Mouse (Mus musculus): ENCODE measurements around the gene Arl4a. TPM values are rescaled to one million over a fixed set of nuclear protein-coding genes. Genes with fewer than 3 reads are reported as not detected.

Gene Arl4a
- total RNA-seq (2021) = 10 to 100 TPM; 36.7 to 42.7 TPM
- long read RNA-seq, experiment 1, transcript Arl4a-205 (2 exons, 3,710 nt) = minor isoform, 14 of 72 reads
- long read RNA-seq, experiment 1, transcript Arl4a-201 (2 exons, 1,200 nt) = major isoform, 55 of 72 reads
- long read RNA-seq, experiment 1, partial matches to known transcripts = 0 of 72 reads
- long read RNA-seq, experiment 1, other reads (novel, unspliced or antisense) = 3 of 72 reads
- long read RNA-seq, experiment 2, transcript Arl4a-201 (2 exons, 1,200 nt) = major isoform, 33 of 47 reads
- long read RNA-seq, experiment 2, transcript Arl4a-205 (2 exons, 3,710 nt) = minor isoform, 12 of 47 reads
- long read RNA-seq, experiment 2, partial matches to known transcripts = 0 of 47 reads
- long read RNA-seq, experiment 2, other reads (novel, unspliced or antisense) = 2 of 47 reads

DNA sequence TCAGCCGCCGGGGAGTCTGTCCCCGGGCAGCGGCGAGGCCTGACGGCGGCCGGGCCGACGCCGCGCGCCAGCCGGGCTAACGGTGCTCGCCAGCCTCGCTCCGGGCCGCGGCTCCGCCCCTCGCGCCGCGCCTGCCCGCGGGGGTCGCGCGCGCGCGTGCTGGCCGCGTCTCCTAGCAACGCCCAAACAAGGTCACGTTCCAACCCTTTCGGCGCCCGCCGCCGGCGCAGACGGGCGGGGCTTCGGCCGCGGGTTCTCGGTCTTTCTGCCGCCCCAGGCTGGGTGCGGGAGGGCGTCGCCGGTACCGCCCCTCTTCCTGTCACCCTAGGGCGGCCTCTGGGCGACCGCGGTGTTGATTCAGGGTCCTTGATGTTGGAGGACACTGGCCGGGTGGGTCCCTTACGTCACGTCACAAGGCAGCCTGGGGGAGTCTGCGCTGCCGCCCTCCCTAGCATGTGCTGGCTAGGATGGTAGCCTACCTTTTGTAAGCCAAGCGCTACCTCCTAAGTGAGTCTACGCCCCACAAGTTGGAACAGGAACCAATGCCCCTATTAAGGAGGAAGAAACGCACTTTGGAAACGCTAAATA is at the start of gene Arl4a:
Arl4a (minus strand) TSS at position 150 of the 588 bp plus-strand sequence.
- peak; percentile 83 to 90 for DNase-seq (ENCODE audit: low spot score in 2 of 2)

DNA sequence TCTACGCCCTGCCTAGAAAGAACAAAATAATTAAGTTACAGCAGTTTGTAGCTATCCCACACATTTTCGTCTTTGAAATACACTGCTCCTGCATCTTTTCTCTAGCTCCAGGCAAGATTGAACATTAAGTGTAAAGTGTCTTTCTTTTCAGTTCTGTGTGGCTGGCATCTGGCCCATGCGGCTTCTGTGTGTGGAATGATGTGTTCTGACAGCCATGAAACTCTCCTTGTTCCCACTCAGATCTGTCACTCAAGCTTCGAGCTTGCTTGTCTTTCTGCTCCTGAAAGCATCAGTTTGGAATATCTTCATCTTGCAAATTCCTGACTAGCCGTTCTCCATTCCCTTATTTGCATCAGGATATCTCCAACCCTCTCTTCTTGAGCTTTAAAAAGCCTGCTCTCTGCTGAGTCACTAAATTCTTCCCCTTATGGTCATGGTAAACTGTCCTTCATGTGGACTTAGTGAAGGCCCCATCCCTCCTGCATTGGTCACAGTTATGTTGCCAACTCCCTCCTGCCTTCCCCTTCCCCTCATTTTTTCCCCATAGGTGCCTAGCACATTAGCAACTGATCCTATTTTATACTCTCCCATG is 48.0 kb upstream of the Arl4a start:
- DNase-seq (ENCODE audit: low spot score in 2 of 2) = peak in 1 of 2 experiments; percentile 15

DNA sequence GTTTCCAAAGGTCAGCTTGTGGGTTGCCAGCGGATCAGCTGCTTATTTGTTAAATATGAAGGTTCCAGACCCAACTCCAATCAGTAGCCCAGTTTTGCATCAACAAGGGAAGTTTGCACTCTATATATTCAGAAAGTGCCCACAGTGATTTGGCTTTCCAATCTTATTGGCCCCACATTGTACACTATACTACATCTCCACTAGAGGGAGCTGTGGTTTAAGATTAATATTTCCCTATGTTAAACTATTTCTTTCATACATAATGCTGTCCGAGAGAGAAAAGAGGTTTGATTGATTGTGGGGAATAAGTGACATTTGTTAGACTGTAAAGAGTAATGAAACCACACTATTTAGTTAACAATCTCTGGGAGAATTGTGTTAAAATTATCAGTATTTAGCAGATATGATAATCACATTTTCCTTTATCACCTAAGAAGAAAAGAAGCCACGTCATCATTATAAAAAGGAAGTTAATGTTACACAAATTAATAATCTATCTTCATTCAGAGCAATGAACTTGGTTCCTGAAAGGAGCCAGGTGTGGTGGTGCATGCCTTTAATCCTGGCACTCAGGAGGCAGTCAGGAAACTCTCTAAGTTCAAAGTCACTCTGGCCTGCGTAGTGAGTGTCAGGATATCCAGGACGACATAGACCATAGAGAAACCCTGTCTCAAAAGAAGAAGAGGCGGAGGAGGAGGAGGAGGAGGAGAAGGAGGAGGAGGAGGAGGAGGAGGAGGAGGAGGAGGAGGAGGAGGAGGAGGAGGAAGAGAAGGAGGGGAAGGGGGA is 44.8 kb upstream of the Arl4a start:
- DNase-seq (ENCODE audit: low spot score in 2 of 2) = no peak

DNA sequence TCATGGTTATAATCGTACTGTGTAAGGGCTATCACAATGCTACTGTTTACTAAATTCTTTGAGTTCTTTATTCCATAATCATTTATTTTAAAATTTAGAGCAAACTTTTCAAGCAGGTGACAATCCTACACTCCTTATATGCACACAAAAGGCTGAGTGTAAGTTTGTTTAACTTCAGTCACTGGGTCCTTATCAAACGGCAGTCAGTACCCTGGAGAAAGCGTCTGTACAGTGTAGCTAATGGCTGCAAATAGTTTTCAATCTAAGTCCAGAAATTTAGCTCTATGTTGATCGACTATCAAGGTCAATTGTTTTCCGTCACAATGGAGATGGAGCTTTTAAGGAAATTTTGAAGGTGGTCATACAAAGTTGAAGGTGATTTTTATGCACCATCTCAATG is 44.2 kb upstream of the Arl4a start:
- DNase-seq (ENCODE audit: low spot score in 2 of 2) = no peak

DNA sequence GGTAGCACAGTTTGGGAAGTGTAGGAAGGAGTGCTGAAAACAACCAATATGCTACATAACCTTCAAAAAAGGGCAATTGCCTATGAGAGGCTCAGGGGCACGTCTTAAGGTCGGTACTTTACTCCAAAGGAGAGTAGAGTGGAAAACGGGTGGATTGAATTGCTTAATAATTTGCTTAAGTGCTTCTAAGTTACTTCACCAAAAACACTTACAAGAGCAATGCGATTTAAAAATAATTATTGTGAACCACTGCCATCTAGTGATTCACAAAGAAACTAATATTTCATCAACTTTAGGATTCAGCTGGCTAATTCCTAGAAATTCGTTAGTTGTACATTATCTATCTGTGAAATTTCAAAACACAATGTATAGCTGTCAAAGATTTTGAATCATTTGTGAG is 35.8 kb upstream of the Arl4a start:
- no peak for DNase-seq (ENCODE audit: low spot score in 2 of 2)

DNA sequence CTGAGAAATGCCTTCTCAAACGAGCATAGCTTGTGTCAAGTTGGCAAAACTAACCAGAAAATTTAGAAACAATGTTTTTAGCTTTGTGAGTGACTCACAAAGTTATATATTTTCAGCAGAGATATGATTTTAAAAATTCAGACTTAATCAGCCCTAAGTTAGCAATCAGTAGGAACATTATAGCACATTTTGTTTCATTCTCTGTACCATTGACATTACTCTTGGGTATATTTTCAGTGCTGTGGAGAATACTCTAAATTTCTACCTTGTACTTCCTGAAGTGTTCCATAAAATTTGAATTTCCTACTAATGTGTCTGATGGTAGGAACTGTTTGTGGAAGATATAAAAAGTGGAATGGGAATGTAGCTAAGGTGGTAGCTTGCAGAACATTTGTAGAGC is 9.2 kb upstream of the Arl4a start:
- DNase-seq (ENCODE audit: low spot score in 2 of 2) = no peak

DNA sequence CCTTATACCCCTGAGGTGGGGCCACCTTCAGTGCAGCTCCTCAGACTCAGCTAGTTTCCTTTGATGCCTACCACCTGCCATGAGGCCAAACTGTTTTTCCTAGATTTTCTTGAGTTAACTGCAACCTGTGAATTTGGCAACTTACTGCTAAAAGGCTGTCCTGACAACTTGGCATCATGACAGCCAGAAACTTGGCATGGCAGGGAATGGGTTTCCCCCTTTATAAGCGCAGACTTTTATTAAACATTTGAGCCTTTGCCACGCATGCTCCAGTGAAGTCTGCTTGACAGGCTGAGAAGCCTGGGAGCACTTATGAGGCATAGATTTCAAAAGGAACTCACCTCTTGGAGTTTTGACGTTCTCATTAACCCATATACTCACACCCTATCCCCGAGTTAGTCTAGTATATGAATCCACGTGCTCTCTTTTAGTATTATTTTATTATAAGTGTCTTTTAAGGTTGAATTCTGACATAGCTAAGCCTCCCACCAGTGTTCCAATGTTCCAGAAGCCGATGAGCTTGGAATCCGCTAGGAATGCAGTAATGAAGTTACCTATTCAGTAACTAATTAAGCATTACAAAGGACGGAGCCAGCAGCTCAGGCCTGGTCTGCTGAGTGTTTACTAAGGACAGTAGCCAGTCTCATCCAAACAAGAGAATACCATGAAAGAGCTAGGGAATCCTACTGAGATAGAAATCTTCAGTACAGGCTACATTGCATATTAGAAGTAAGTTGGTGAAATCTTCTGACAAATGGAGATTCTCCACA is 6.2 kb upstream of the Arl4a start:
- no peak for DNase-seq (ENCODE audit: low spot score in 2 of 2)

DNA sequence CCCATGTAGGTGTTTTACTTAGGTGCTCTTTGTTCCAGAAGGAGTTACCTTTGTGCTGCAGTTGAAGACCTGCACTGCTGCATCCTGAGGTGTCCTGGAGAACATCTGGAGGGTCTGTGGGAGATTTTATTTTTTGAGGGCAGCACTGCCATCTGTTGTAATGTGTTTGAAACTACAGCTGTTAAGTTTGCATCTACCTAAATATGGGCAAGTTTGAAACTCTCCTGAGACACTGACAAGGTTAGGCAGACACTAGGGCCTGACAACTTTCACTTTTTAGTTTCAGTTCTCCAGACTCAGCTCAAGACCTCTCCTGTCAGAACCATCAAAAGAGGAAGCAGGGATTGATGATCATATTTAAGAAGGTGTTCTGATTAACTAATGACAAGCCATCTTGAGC is 2.2 kb upstream of the Arl4a start:
- peak; percentile 18 to 30 for DNase-seq (ENCODE audit: low spot score in 2 of 2)

DNA sequence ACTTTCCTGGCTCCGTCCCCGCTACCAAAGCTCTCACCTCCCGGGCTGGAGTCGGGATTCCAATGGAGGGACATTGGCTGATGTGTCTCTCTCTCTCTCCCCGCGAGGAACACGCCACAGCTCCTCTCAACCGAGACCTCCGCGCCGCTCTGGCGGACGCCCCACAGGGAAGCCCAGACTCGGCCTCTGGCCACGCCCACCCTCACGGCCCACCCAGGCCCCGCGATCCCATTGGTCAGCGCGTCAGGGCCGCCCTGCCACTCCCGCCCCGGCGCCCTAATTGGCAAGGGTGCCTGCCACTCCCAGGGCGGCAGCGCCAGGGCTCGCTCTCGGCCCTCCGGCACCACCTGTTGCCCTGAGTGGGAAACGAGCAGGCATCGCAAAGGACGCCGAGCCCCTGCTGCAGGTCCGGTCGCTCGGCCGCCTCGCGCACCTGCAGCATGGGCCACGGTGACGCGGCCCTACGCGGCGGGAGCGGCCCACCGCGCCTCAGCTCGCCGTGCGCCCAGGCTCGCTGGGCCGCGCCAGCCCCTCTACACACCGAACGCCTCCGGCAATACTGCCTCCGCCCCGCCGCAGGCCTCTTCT is 505 bp downstream of the Arl4a start:
- DNase-seq (ENCODE audit: low spot score in 2 of 2) = peak; percentile 98

DNA sequence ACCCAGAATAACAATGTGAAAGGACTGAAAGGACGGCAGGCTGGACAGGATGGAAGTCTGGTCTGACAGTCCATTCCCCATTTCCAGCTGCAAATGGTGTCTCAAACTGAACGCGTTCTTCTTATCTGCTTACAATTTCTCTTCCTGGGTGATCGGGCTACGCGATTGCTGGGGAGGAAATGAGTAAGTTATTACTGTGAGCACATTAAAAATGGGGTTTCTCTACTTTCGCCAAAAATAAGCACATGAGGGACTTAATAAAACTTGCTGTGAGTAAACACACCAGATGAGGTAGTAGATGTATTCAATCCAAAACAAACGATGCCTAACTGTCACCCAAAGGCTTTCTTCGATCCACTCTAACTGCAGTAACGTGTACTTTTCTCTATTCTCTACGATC is 1.2 kb downstream of the Arl4a start:
- DNase-seq (ENCODE audit: low spot score in 2 of 2) = peak in 1 of 2 experiments; percentile 8

DNA sequence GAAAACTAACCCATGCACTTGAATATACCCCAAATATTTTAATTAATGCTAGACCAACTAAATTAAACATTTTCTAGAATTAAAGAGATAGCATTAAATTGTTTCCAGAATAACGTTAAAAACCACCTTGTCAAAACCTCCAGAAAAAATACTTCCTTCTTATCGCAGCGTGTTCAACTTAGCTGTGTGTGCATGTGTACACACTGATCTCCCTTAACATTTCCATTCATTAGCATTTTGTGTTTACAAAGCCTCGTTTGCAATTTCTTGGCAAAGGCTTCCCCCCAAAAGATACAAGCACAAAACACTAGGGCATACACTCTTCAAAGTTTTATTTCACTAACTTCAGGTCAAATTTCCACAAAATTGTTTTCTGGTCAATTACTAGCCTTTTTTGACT is 2.3 kb downstream of the Arl4a start:
- DNase-seq (ENCODE audit: low spot score in 2 of 2) = no peak

DNA sequence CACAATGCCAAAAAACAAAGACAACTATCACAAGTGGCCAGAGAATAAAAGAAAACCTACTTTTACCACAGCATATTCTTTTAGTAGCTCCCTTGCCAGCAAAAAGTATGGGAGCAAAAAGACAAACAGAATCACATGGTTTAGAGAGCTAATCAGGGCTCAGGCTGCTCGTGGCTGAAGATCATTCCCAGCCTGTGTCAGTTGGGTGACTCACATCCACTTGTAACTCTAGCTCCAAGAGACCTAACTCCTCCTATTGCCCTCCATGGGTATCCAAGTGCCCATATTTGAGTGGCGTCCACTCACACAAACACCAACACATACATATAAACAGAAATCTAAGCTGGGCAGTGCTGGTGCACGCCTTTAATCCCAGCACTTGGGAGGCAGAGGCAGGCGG is 8.6 kb downstream of the Arl4a start:
- no peak for DNase-seq (ENCODE audit: low spot score in 2 of 2)

DNA sequence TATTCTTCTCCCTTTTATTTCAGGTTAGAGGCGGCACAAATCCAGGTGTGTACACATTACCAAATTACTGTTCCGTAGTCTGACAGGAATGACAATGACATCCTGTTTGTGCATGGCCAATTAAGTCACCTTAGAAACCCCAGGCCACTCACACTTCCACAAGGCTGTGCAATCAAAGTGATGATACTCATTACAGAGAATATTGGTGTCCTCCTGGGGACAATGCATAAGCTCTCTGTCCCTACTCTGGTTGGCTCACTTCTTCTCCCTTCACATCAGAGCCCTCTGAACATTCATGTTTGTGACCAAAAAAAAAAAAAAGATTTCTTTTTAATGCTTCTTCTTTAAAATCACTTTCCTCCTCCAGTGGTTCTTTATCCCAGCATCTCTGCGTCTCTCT is 10.0 kb downstream of the Arl4a start:
- DNase-seq (ENCODE audit: low spot score in 2 of 2) = no peak

DNA sequence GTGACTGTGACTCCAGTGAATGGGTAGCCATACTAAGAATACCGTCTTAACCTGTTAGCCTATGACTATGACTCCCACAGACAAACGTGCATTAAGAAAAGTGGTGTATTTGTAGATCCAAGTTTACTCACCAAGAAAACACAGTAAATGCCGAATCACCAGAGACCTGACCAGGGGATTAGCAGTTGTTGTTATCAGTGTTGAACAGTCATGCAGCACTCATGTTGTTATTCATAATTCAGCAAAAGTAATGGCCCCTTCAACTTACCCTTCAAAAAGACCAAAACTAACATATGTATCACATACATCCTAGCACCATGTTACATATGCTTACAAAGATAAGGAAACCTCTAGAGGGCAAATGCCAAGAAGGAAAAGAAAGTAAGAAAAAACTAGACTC is 10.4 kb downstream of the Arl4a start:
- no peak for DNase-seq (ENCODE audit: low spot score in 2 of 2)

DNA sequence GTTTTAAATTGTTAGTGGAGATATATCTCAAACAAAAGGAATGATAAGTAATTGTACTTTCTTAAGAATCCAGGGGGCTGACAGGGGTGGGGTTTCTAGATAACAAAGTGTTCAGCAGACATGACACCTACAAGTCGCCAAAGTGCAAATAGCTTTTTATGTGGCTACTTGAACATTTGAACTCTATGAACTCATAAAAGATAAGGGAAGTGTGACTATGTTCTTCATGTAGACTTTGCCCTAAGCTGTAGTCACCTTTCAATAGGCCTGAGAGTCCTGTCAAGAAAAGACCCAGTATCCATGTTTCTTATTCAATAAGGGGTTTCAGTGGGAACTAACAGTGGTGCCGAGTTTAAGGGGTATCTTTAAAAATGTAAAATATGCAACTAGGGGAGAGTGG is 13.9 kb downstream of the Arl4a start:
- no peak for DNase-seq (ENCODE audit: low spot score in 2 of 2)

DNA sequence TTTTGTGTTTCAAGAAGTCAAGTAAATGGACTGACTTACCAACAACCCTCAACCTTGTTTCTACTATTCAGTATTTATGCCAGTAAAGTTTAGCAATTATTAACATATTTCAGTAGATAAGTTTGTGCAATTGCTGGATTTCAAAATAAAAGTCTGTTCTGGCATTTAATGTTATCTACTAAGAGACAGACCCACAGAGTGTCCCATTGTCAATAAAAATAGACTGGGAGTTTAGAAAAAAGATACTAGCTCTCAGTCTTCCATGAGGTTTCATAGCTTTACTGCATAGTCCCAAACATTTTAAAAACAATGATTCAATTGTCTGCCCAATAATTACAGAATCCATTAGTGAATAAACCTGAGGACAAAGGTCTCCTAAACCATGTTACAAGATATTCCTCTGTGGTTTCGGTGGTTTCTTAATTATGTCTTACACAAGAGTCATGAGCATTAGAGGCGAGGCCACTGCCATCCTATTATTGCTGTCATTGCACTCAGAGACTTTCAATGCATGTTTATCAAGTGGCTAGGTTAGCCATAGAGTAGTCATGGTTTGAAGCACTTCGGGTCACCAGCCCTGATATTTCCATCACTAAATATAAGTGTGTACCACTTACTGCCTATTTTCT is 14.7 kb downstream of the Arl4a start:
- no peak for DNase-seq (ENCODE audit: low spot score in 2 of 2)

DNA sequence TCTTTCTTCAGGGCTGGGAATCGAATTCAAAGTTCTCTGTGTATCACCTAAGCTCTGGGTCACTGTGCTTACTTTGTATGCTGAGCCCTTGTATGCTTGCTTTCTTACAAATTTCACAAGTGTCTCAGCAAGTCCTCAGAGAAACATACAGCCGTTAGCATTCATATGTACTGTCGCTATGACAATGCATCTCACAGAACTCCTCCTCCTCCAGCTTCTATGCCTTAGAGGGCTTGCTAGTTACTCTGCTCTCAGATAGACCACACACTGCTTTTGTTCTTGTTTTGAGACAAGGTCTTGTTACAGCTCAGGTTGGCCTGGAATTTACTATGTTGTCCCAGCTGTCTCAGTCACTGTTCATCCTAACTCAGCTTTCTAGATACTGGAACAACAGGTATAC is 15.5 kb downstream of the Arl4a start:
- DNase-seq (ENCODE audit: low spot score in 2 of 2) = no peak

DNA sequence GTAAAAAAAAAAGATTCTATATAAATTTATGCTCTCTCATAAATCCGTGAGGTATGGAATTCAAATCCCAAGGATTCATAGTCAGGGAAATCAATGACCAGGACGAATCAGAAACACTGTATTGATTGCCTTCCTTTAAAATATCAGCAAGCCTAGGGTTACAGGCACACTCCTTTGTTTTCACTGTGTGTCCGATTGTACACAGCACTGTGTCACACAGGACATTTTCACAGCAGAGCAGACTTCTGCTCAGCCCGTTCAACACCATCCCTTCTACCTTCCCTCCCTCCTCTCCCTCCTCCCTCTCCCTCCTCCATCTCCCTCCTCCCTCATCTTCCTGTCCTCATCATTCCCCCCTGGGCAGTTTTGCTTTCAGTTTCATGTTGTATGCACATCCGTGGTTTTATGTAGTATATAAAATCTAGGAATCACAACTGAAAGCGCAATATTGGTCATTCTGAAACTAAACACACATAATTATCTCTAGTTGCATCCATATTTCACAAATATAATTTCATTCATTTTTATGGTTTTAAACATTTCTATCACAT is 19.8 kb downstream of the Arl4a start:
- no peak for DNase-seq (ENCODE audit: low spot score in 2 of 2)

DNA sequence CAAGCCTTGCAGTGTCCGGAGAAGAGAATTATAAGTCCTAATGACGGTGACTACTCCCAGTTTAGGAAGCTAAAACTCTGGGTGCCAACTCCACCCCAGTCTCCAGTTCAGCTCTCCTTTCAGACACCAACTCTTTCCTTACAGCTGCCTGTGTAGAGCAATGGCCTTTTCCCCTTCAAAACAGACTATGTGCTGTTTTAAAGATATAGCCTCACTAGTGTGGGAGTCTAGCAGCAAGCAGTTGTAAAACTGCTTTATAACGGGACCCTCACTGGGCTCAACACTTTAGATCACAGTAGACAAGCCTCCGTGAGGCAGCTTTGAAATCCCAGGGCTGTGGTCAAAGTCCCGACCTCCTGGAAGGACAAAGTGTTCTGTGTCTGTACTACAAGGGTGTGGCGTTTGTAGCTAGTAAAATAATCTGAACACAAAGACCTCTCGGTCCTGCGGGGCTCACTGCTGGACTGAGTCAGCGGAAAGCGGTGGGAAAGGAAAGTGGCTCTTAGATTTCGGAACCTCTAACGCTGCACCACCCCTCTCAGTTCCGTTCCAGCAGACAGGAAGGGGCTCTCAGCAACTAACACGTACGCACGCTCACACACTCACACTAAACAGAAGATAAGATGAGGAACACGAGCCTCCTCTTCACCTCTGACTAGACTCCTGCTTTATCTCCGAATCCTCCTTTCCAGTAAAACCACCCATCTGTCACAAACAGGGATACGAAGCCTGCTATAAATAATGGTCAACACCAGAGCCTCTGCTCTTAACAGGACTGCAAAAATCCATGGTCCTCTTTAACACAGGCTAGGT is 21.0 kb downstream of the Arl4a start:
- DNase-seq (ENCODE audit: low spot score in 2 of 2) = peak in 1 of 2 experiments; percentile 23
